In the genomic region with DNA sequence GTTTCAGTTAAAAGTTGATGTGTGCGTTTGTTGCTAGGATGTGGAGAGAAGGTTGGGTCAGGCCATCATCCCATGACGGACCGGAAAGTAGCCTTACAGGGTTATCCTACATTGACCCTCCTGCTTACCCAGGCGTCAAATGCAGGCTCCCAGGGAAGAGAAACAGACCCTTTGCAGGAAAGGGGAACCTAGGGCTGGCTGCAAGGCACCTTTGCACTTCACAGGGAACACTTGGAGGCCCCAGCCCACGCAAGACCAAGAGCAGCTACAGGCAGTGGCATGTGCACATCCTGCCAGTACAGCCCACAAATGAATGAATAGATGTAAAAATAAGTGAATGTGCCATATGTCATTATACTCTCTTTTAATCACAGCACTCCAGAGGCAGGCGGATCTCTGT, we compare ENCODE assay signal across 8 mouse cellular contexts. TPM values are rescaled to one million over a fixed set of nuclear protein-coding genes. Genes with fewer than 3 reads are reported as not detected.
A peak's percentile ranks its signal among the peaks of the same experiment; 100 is the strongest.
DNase-seq lines count a peak whose midpoint lies in the region; ATAC-seq and TF ChIP-seq lines count a peak whose summit lies in the region.

No protein-coding gene starts in this region.

- H3K27me3 ChIP-seq in heart, embryonic 10.5 days (ENCODE audit: insufficient read depth, poor library complexity, severe bottlenecking) = no peaks in the 10 kb centered on the region
- no peaks in the 10 kb centered on the region for H3K27me3 ChIP-seq in forebrain, embryonic 10.5 days (ENCODE audit: poor library complexity, severe bottlenecking)
- no peaks in the 10 kb centered on the region for H3K27me3 ChIP-seq in liver, embryonic 11.5 days (replicated peaks; ENCODE audit: control insufficient read depth, insufficient read depth, low read length)
- no peaks in the 10 kb centered on the region for H3K27me3 ChIP-seq in stomach, postnatal 0 days (ENCODE audit: control insufficient read depth, insufficient read depth, low read length)

- peaks cover 11% of the 10 kb centered on the region; the same call in 1 of the 2 replicates for H3K36me3 ChIP-seq in heart, embryonic 10.5 days
- peaks cover 25% of the 10 kb centered on the region for H3K36me3 ChIP-seq in forebrain, embryonic 10.5 days (replicated peaks)
- H3K36me3 ChIP-seq in liver, embryonic 11.5 days (ENCODE audit: control insufficient read depth, insufficient read depth, low read length) = no peaks in the 10 kb centered on the region
- 0 out of 2 replicates have a peak, but pooled peaks cover 2% of the 10 kb centered on the region for H3K36me3 ChIP-seq in stomach, postnatal 0 days (ENCODE audit: control insufficient read depth, insufficient read depth, low read length)

- H3K4me2 ChIP-seq in liver, embryonic 11.5 days = peak overlapping the region; percentile 65
- peak overlapping the region; percentile 81 for H3K4me2 ChIP-seq in stomach, postnatal 0 days (replicated peaks; ENCODE audit: low read depth)

- no peak for TF ChIP-seq EP300 in stomach, postnatal 0 days (optimal IDR thresholded peaks at IDR 0.05)

- 17% methylated on average over 6 of the region's 6 CpGs for WGBS in heart, embryonic 10.5 days
- 19% methylated on average over 6 of the region's 6 CpGs for WGBS in forebrain, embryonic 10.5 days
- 20% methylated on average over 6 of the region's 6 CpGs for WGBS in liver, embryonic 11.5 days
- 13% methylated on average over 6 of the region's 6 CpGs for WGBS in stomach, postnatal 0 days

- no peak for TF ChIP-seq CTCF in stomach, postnatal 0 days (IDR thresholded peaks at IDR 0.05; ENCODE audit: low read depth)

- DNase-seq in heart, embryonic 10.5 days (ENCODE audit: low spot score) = no peak
- DNase-seq in heart, adult 8-10 months (ENCODE audit: low spot score) = no peak
- no peak for DNase-seq in forebrain, embryonic 10.5 days (ENCODE audit: extremely low spot score, low spot score)
- no peak for DNase-seq in liver, embryonic 11.5 days (ENCODE audit: low spot score)
- DNase-seq in stomach, postnatal 0 days (ENCODE audit: low spot score) = no peak
- no peak for DNase-seq in layer of hippocampus, postnatal 36 days
- DNase-seq in frontal cortex, postnatal 10 days (ENCODE audit: low spot score in 2 of 2) = no peak

- peak; percentile 15 for ATAC-seq in CD4-positive, CD25-positive, alpha-beta regulatory T cell, adult 4 months
- ATAC-seq in liver, embryonic 11.5 days (replicated peaks; ENCODE audit: low FRiP score) = no peak
- 0 out of 2 replicates have a peak, but pooled peaks have one; percentile 11 for ATAC-seq in stomach, postnatal 0 days (ENCODE audit: low FRiP score, low TSS enrichment)

- H3K9ac ChIP-seq in liver, embryonic 11.5 days (ENCODE audit: low read depth, low read length) = peak overlapping the region; percentile 73
- peak overlapping the region; percentile 88 for H3K9ac ChIP-seq in stomach, postnatal 0 days (ENCODE audit: low read length)

- H3K9me3 ChIP-seq in heart, embryonic 10.5 days = no peaks in the 10 kb centered on the region
- H3K9me3 ChIP-seq in forebrain, embryonic 10.5 days = no peaks in the 10 kb centered on the region
- no peaks in the 10 kb centered on the region for H3K9me3 ChIP-seq in liver, embryonic 11.5 days (ENCODE audit: control insufficient read depth, low read length)
- no peaks in the 10 kb centered on the region for H3K9me3 ChIP-seq in stomach, postnatal 0 days (ENCODE audit: control insufficient read depth, low read length)

- peak overlapping the region; percentile 96 for H3K27ac ChIP-seq in heart, embryonic 10.5 days
- peak overlapping the region; percentile 98 for H3K27ac ChIP-seq in forebrain, embryonic 10.5 days
- H3K27ac ChIP-seq in liver, embryonic 11.5 days (ENCODE audit: low read depth, low read length) = peak overlapping the region; percentile 95; the same call in 1 of the 2 replicates
- peak overlapping the region; percentile 91 for H3K27ac ChIP-seq in stomach, postnatal 0 days (replicated peaks)

- peak overlapping the region; percentile 78 for H3K4me3 ChIP-seq in heart, embryonic 10.5 days
- H3K4me3 ChIP-seq in forebrain, embryonic 10.5 days = peak overlapping the region; percentile 74
- H3K4me3 ChIP-seq in liver, embryonic 11.5 days (ENCODE audit: low read depth, low read length) = peak overlapping the region; percentile 89
- peak overlapping the region; percentile 80 for H3K4me3 ChIP-seq in stomach, postnatal 0 days (ENCODE audit: low read depth, low read length)

- H3K4me1 ChIP-seq in heart, embryonic 10.5 days = peaks cover 34% of the 10 kb centered on the region
- peaks cover 39% of the 10 kb centered on the region for H3K4me1 ChIP-seq in forebrain, embryonic 10.5 days
- H3K4me1 ChIP-seq in liver, embryonic 11.5 days (replicated peaks; ENCODE audit: control insufficient read depth, insufficient read depth, low read length) = peaks cover 30% of the 10 kb centered on the region
- peaks cover 10% of the 10 kb centered on the region; the same call in 1 of the 2 replicates for H3K4me1 ChIP-seq in stomach, postnatal 0 days (replicated peaks; ENCODE audit: control insufficient read depth, insufficient read depth)

RNA-seq across cellular contexts. Expression of a gene that starts 17.9 kb away (rescaled TPM):
- polyA plus RNA-seq in heart, embryonic 10.5 days (2016; fragmentation: Nextera tagmentation; extraction: Ambion mirVana) = 5.1 and 5.4 TPM in 2 replicates
- total RNA-seq in heart, adult 8-10 months (2022) = 10 to 100 TPM; 27.6 to 44.2 (median 31.7) TPM
- under 1 TPM; 0.44 to 0.75 TPM for polyA plus RNA-seq in CD4-positive, CD25-positive, alpha-beta regulatory T cell, adult 4 months (2017; shearing (Covaris generic))
- 4.9 and 5.8 TPM in 2 replicates for polyA plus RNA-seq in forebrain, embryonic 10.5 days (2016; fragmentation: Nextera tagmentation; extraction: Ambion mirVana)
- 4.0 TPM in 2 replicates for polyA plus RNA-seq in liver, embryonic 11.5 days (2014; fragmentation: Nextera tagmentation; extraction: Ambion mirVana)
- 12.6 and 13.3 TPM in 2 replicates for polyA plus RNA-seq in stomach, postnatal 0 days (2015; fragmentation: Nextera tagmentation; extraction: Ambion mirVana)
- total RNA-seq in layer of hippocampus, postnatal 36 days (2021) = 10 to 100 TPM; 60.6 to 66.8 TPM
